Mouse (Mus musculus) inflammation-experienced regulatory T-cells, adult 16 weeks (primary cell): ENCODE results near the gene Polr3b. TPM values are rescaled to one million over a fixed set of nuclear protein-coding genes. Genes with fewer than 3 reads are reported as not detected.

Source experiments
- polyA plus RNA-seq: library from polyadenylated mRNA; unstranded; fragments of 100-300 nt; shearing (Covaris generic); gene quantifications from one replicate; pipeline ENCODE4 v1.2.1, GENCODE M21; 2017

The Polr3b gene
- 36.7 TPM for polyA plus RNA-seq

DNA sequence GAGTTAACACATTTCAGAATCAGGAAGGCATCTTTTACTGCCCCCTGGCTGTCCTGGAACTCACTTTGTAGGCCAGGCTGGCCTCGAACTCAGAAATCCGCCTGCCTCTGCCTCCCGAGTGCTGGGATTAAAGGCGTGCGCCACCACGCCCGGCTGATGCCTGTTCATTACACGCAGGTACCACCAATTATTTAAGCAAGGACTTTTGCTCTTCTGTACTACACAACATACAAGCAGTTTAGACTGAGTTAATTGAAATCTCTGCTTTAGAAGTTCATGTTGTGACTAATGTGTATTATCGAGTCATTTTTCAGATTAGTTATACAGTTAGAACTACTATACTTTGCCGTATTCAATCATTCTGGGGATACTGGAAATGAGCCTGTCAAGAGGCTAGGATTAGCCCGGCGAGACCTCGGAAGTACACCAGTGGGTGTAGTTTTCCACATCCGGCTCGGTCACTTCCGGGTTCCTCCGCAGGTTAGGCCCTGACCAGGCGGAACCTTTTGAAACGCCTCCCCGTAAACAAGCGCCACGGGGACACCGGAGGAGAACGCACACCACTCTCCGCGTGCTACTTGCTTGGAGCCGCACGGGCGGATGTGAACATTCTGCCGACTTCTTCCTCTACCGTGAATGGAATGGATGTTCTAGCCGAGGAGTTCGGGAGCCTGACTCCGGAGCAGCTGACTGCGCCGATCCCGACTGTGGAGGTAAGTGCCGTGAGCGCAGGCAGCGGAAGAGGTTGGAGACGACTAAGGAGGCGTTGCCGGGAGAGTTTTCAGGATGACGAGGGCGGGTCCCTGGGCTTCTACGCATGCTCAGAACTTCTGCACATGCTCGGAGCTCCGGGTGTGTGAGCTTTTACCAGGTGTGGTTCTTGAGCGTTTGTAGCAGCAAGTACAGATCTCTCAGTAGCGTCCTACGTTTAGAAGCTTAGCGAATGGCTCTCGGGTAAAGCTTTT lies at the start of gene Polr3b:
Gene Polr3b, plus strand, starts transcription at position 467 of the 965 bp plus-strand sequence.

DNA sequence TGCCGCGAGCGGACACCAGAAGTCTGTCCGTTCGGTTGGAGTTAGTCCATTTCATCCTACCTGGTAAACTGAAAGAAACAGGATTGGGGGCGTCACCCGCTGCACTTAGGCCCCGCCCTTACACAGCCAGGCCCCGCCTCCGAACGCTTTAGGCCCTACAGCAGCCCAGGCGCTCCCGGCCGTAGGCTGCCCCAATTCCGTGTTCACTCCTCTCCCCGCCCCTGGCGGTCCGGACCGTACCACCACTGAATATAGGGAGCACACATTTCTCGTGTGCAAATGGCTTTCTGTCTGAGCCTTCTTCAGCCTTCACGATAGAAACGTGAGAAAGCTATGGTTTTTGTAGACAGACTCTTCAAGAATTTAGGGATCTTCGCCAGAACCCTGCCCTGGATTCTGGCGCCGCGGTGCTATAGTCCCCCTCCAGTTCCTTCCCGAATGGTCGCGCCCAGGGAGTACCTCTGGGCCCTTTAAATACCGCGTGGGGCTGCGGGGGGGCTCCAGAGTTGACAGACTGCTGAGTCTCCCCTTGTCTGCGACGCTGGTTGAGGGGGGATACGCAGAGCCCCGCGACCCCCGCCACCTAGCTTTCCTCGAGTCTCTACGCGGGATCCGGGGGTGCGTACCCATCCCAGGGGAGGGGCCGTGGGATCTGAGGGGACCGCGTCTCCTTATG lies 45.6 kb upstream of the Polr3b start, which contains the start of gene Tcp11l2:
Gene Tcp11l2, plus strand, starts transcription at position 232 of the 676 bp plus-strand sequence.

DNA sequence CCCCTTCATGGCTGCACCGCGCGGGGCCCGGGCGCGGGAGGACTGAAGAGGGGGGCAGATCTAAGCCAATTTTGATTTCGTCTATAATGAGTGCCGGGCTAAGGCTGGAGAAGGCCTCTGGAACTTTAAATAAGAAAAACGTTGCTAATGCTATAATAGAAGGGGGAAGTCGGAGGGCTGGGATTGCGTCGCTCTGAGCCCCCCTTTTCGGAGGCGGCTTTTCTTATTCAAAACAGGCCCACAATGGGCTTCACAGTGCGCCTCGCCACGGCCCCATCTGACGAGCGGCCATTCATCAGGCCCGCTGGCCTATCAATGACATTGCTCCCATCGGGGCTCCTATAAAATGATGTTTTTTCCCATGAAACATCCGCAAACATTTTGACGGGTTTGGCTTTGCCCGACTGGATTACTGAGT lies 133.7 kb downstream of the Polr3b start, which contains the start of gene Rfx4:
Gene Rfx4, plus strand, starts transcription at position 277 of the 418 bp plus-strand sequence.

Other genes with a start within 250 kb of the Polr3b start
- gene Nuak1, start 181.7 kb upstream of the Polr3b start, polyA plus RNA-seq, result not detected
- not detected for gene Ckap4, start 88.2 kb upstream of the Polr3b start, polyA plus RNA-seq
- 212 TPM for gene Tcp11l2, start 45.7 kb upstream of the Polr3b start, polyA plus RNA-seq
- not detected for gene Rfx4, start 133.8 kb downstream of the Polr3b start, polyA plus RNA-seq